Mouse (Mus musculus) spleen, postnatal 10 days (tissue): Measurements from ENCODE around the gene Pcmt1.

Experiments
- DNase-seq, 2 experiments: peaks; one replicate each; pipeline ENCODE4 v3.0.0; 2021 to 2022; ENCODE audit warnings: low spot score in 2 of 2

Pcmt1 gene

GRCm38 (mm10) chr10:7680731-7681301 is at the start of gene Pcmt1, which contains the start of gene Lats1:
TSS of gene Pcmt1 (minus strand) at chr10:7681136.
TSS of gene Lats1 (plus strand) at chr10:7681214.
- peak; percentile 87 to 89 for DNase-seq

- no peak for DNase-seq
Measured at GRCm38 (mm10) chr10:7727011-7727410, 46.1 kb upstream of the Pcmt1 start.

GRCm38 (mm10) chr10:7726501-7726812 is 45.5 kb upstream of the Pcmt1 start:
- DNase-seq, result no peak

GRCm38 (mm10) chr10:7725751-7726500 is 45.0 kb upstream of the Pcmt1 start, which contains the start of gene Katna1:
TSS of gene Katna1 (plus strand) at chr10:7726000.
- peak; percentile 90 to 97 for DNase-seq

- no peak for DNase-seq
Measured at GRCm38 (mm10) chr10:7715056-7715455, 34.1 kb upstream of the Pcmt1 start.

GRCm38 (mm10) chr10:7712506-7712905 is 31.6 kb upstream of the Pcmt1 start:
- DNase-seq, result no peak

GRCm38 (mm10) chr10:7710121-7710520 is 29.2 kb upstream of the Pcmt1 start:
- DNase-seq, result no peak

GRCm38 (mm10) chr10:7702586-7702985 is 21.6 kb upstream of the Pcmt1 start:
- no peak for DNase-seq

- no peak for DNase-seq
Measured at GRCm38 (mm10) chr10:7700120-7700519, 19.2 kb upstream of the Pcmt1 start.

GRCm38 (mm10) chr10:7695286-7695685 is 14.3 kb upstream of the Pcmt1 start:
- peak in 1 of 2 experiments; percentile 46 for DNase-seq

- DNase-seq, result no peak
Measured at GRCm38 (mm10) chr10:7686902-7687301, 6.0 kb upstream of the Pcmt1 start.

- no peak for DNase-seq
Measured at GRCm38 (mm10) chr10:7682249-7682648, 1.3 kb upstream of the Pcmt1 start.

GRCm38 (mm10) chr10:7681343-7682025 is 548 bp upstream of the Pcmt1 start:
- peak; percentile 72 to 77 for DNase-seq

GRCm38 (mm10) chr10:7673673-7674072 is 7.3 kb downstream of the Pcmt1 start:
- DNase-seq, result peak in 1 of 2 experiments; percentile 58

- peak; percentile 81 to 95 for DNase-seq
Measured at GRCm38 (mm10) chr10:7667342-7667802, 13.6 kb downstream of the Pcmt1 start, which contains the start of gene Nup43. TSS of gene Nup43 (plus strand) at chr10:7667503.

- no peak for DNase-seq
Measured at GRCm38 (mm10) chr10:7664889-7665288, 16.0 kb downstream of the Pcmt1 start.

GRCm38 (mm10) chr10:7664027-7664526 is 16.9 kb downstream of the Pcmt1 start:
- DNase-seq, result no peak

GRCm38 (mm10) chr10:7663159-7664026 is 17.5 kb downstream of the Pcmt1 start:
- peak; percentile 95 for DNase-seq

GRCm38 (mm10) chr10:7662471-7663141 is 18.3 kb downstream of the Pcmt1 start:
- DNase-seq, result peak in 1 of 2 experiments; percentile 82

GRCm38 (mm10) chr10:7651057-7651456 is 29.9 kb downstream of the Pcmt1 start:
- no peak for DNase-seq

- DNase-seq, result no peak
Measured at GRCm38 (mm10) chr10:7649059-7649458, 31.9 kb downstream of the Pcmt1 start.
